Mouse (Mus musculus) ovary, postnatal 10 days (tissue): Measurements from ENCODE around the gene Mrpl38.
"Not testable (repeated sequence)": the region's sequence is repeated elsewhere in the genome, so short reads cannot be mapped to it uniquely, and the experiment has no call there.

Experiments
- DNase-seq: peaks from one replicate; pipeline ENCODE4 v3.0.0; 2022; ENCODE audit warnings: low spot score

The Mrpl38 gene

GRCm38 (mm10) chr11:116110131-116110530 is 28.5 kb downstream of the Mrpl38 start:
- DNase-seq = no peak

DNA sequence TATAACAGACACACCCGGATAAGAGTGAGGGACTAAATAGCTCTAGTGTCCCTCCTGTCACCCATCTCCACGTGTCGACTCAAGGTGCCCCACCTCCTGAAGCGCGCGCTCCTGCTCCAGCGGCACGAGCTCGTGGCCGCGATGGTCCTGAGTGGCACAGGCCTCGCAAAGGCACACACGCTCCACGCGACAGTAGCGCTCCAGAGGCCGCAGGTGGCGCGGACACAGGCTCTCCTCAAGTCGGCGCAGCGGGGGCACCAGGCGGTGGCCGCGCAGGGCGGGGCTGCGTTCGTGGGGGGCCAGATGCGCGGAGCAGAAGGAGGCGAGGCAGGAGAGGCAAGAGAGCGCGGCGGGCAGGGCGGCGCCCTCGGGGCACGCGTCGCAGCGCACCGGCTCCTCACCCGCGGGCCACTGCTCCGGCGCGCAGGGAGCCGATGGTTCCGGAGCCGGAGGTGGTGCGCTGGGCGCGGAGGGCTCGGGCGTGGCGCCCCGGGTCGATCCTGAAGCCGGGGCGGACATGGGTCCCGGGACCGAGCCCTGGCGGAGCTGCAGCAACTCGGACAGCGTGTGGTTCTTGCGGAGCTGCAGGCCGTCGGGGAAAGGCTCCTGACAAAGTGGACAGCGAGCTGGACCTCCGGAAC is 29.1 kb downstream of the Mrpl38 start:
- DNase-seq = no peak

- DNase-seq = no peak
Measured at GRCm38 (mm10) chr11:116108464-116109137, 30.1 kb downstream of the Mrpl38 start.

DNA sequence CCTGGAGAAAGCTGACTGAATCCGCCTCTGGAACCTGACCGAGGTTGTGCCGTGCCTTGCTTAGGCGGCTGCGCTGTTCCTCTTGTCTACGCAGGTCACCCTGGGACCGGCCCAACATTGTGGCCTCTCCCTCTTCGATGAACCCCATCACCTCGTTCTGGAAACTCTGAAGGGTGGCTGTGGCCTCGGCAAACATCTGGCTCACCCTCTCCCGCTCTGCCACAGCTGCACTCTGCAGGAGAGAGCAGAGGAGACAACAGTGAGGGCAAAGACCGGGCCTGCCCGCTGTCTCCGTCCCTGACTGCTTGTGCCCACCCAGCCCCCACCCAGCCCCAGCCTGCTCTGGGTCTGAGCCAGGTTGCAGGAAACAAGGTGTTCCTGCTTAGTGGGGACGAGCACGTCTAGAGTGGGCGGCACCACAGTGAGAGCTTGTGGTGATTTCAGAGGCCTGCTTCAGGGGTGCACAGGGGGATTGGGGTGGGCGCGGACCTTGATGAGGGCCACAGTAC is 30.8 kb downstream of the Mrpl38 start:
- DNase-seq = no peak

DNA sequence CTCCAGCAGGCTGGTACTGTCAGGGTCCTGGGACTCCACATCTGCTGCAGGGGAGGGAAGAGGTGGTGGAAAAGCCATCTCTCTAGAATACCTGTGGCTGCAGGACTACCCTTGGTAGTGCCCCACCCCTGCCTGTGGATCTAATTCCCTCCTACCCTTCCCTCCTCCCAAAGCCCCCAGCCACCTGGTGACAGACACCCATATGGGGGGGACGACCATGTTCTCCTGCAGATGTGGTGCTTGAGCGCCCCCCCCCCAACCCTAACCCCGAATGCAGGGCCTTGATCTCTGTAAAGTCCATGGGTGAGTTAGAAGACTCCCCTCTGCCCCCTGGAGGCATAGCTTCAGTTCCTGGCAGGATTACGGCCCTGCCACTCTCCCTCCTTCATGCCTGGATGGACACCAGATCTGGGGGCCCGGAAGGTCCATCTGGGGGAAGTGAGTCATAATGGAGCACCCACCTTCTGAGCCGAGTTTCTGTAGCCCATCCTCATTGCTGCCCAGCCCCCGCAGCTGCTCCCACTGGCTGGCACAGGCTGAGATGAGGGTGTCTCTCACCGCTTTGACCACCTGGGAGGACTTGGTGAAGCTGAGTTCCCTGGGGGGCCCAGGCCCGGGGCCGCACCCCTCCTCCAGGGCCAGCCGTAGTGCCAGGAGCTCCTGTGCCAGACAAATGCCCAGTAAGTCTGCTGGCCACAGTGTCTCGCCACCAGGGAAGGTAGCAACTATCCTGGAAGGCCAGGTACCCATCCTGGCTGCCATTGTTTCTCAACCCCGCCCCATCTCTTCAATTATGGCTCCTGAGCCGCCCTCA is 31.5 kb downstream of the Mrpl38 start:
- DNase-seq = no peak

GRCm38 (mm10) chr11:116106154-116106962 is 32.3 kb downstream of the Mrpl38 start:
- no peak for DNase-seq

DNA sequence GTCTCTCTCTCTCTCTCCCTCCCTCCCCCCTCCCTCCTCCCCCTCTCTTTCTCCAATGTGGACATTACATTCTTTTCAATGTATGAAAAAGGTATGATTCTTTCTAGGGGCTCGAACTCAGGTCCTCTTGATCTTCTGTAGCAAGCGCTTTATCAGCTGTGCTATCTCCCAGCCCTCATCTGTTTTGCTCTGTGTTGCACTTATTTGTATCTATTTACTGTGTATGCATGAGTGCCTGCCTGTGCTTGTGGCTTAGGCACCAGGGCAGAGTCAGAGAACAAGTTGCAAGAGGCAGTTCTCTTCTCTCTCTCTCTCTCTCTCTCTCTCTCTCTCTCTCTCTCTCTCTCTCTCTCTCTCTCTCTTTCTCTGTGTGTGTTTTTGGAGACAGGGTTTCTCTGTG is 33.6 kb downstream of the Mrpl38 start:
- DNase-seq = no peak

DNA sequence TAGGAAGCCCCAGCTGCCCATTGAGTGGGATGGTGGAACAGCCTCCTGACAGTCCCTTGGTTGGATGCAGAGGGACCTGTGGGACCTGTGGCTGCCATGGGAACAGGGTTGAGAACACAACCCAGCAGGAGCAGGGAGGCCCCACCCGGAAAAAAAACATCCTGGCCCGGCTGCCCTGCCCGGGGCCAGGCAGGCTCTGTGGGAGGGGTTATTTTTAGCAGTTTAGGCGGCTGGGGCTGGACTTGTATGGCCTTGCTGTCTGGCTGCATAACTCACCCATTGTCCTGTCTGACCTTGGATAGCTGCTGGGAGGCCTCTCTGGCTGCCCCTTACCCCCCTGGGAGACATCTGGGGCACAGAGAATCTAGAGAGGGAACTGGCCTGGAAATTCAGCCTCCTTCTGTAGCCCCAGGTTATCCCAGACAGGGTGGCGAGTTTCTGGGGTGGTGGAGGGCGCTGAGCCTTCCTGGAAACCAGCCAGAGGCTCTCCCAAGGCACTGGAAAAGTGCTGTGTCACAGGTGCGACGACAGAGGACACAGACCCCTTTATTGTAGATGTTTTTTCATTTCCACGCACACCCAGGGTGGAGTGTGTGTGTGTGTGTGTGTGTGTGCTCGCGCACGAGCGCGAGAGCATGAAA is 34.5 kb downstream of the Mrpl38 start:
- no peak for DNase-seq

DNA sequence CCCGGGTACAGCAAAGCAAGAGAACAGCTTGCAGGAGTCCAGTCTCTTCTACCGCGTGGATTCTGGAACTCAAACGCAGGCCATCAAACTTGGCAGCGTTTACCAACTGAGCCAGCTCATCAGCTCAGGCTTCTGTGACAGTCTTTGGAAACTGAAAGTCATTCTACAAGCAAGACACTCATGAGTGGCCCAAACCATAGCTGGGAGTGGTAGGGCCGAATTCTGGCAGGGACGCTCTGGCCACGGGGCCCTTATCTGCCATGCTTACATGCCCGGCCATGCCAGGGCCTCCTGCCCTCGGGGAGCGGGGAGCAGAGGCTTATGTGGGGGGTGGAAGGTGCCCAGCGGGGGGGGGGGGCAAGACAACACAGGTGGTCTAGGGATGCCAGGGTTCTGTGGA is 35.1 kb downstream of the Mrpl38 start:
- DNase-seq = no peak

GRCm38 (mm10) chr11:116102472-116102871 is 36.2 kb downstream of the Mrpl38 start:
- DNase-seq = no peak

DNA sequence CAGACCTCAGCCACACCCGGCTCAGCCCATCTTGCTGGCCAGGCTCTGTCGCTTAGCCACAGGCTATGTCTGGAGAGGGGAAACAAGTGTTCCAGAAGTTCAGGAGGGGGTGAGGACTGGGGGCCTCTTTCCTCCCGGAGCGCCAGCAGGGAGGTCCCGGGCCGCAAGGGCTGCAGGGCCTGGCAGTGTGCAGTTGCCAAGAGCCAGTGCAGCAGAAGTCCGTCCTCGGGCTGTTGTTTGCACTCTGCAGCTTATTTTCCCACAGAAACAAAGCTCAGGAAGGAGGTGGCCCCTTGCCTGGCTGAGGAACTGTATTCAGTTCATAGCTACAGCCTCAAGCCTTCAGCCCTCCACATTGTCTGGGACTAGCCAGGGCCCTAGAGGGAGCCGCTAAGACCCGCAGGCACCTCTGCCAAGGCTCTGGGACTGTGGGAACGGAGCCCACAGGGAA is 36.7 kb downstream of the Mrpl38 start:
- no peak for DNase-seq

DNA sequence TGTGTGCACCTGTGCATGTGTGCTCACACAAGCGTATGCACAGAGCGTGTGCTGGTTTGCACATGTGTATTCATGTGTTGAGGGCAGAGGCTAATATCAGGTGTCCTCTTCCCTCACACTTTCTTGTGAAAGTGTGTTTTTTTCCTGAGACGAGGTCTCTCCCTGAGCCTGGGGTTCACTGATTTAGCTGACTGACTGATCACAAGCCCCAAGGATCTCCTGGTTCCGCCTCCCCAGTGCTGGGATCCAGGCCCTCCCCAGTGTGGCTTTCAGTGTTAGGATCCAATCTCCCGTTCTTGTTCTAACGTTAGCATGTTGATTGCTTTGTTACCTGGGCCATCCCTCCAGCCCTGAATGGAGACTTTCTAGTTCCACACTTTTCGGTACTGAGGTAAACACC is 37.8 kb downstream of the Mrpl38 start:
- DNase-seq = no peak

DNA sequence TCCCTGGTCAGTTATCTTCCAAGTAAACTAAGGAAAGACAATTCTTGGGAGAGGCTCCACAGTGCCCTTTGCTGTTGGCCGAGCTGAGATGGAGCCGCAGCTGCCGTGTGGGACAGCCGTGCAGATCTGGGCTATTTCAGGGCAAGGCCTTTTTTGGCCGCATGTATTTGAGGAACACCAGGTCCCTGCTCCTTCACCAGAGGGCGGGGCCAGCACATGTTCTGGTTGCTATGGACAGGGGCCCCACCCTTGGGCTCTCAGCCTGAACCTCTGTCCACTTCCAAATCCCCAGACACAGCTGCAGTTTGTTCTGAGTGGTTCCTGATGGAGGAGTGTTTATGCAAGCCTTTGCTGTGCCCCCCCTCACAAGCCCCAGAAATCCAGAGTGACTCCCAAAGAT is 38.3 kb downstream of the Mrpl38 start:
- DNase-seq = no peak

DNA sequence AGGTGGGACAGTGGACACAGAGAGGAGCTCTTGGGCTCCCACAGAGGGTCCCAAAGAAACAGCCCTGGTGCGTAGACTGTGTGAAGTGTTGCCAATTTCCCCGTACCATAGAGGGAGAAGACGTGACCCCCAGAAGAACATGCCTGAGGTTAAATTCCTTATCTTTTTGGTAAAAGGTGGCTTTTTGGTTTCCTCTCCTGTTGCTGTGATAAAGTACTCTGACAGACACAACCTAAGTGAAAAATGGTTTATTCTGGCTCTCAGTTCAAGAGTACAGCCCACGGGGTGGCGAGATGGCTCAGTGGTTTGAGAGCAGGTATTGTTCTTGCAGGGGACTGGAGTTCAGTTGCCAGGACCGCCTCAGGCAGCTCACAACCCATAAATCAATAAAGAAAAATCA is 39.2 kb downstream of the Mrpl38 start:
- no peak for DNase-seq

DNA sequence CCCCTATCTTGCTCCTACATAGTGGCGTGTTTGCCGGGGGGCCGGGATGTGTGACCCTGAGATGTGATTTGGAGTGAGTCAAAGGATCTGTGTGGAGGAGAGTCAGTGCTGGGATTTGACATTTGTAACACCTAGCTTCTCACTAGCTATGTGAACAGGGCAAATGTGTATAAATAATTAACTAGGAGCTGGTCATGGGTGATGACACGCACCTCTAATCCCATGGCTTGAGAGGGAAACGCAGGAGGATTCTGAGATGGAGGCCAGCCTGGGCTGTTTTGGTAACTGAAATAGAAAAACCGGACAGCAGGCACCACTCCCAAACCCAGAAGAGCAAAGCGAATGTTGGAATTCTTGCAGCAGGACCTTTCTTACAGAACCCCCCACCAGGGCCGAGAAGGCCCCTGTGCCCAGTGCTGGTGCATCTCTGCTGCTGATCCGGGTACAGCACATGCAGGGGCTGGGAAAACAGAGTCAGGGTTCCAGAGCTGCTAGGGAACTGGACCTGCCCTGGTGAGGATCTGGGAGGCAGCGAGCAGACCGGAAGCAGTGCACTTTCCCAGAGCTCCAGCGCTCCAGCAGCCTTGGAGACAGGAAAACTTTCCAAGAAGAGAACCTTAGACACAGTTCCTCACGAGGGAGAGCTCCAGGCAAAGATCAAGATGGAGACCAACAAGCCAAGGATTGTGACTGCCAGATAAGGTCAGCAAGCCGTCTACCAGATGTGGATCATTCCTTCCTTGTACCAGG is 39.8 kb downstream of the Mrpl38 start:
- DNase-seq = no peak

- DNase-seq = no peak
Measured at GRCm38 (mm10) chr11:116096213-116097108, 42.2 kb downstream of the Mrpl38 start.

DNA sequence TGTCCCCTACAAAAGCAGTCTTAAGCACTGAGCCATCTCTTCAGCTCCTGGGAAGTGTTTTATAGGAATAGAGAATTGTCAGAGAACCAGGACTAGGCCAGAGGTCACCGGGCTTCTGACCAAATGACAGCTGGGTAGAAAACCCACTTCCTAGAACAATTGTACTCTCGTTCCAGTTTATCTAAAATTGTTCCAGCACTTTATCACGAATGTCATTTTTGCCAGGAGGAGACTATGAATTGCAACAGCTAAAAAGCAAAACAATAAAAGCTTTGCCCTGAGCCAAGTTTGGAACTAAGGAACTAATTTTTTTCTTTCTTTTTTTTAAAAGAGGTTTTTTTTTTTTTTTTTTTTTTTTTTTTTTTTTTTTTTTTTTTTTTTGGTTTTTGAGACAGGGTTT is 43.1 kb downstream of the Mrpl38 start:
- DNase-seq = no peak

DNA sequence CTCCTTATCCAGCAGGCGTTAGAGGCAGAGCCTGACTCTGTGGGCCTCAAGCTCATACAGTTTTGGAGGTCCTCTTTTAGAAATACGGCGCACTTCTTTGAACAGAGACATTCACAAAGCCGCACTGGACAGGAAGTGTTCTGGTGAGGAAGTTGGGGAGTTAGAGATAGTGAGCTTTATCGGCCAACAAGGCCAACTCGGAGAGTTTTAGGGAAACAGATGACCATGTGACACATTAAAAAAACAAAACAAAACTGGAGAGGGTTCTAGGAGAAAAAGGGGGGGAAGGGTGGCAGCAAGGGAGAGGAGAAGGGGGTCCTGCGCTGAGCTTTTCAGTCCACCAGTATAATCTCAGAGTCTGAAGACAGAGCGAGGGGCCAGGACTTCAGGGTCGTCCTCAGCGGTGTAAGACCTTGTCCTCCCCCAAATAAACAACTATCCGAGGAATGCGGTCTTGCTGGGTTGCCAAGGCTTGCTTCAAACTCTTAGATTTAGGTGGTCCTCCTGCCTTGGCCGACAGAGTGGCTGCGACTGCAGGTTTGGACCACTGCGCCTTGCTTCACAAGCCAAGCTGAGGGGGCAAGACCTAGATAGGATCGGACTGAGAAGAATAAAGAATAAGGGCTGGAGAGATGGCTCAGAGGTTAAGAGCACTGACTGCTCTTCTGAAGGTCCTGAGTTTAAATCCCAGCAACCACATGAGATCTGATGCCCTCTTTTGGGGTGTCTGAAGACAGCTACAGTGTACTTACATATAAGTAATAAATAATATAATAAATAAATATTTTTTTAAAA is 44.7 kb downstream of the Mrpl38 start:
- no peak for DNase-seq

- not testable (repeated sequence) for DNase-seq
Measured at GRCm38 (mm10) chr11:116092959-116093358, 45.7 kb downstream of the Mrpl38 start.
